Mouse (Mus musculus): Measurements from ENCODE around the gene Kctd15.

Gene Kctd15

GRCm38 (mm10) chr7:34620411-34620810 is 36.1 kb downstream of the Kctd15 start:
- no peak for DNase-seq (ENCODE audit: low spot score)

GRCm38 (mm10) chr7:34618141-34618890 is 38.2 kb downstream of the Kctd15 start:
- no peak for DNase-seq (ENCODE audit: low spot score)

DNA sequence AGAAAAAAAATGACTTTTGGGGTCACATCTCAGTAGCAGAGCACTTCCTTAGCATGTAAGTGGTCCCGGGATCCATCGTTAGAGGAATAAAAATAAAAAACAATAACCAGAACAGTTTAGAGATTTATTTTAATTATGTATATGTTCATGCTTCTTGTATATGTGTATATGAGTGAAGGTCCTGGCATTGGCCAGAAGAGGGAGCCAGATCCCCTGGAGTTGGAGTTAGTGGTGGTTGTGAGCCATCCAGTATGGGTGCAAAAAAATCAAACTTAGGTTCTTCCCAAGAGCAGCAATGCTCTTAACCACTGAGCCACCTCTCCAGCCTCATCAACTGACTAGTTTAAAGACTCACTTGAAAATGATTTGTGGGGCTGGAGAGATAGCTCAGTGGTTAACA is 40.3 kb downstream of the Kctd15 start:
- no peak for DNase-seq (ENCODE audit: low spot score)

- DNase-seq (ENCODE audit: low spot score) = no peak
Observed at GRCm38 (mm10) chr7:34610445-34610844, 46.1 kb downstream of the Kctd15 start.

DNA sequence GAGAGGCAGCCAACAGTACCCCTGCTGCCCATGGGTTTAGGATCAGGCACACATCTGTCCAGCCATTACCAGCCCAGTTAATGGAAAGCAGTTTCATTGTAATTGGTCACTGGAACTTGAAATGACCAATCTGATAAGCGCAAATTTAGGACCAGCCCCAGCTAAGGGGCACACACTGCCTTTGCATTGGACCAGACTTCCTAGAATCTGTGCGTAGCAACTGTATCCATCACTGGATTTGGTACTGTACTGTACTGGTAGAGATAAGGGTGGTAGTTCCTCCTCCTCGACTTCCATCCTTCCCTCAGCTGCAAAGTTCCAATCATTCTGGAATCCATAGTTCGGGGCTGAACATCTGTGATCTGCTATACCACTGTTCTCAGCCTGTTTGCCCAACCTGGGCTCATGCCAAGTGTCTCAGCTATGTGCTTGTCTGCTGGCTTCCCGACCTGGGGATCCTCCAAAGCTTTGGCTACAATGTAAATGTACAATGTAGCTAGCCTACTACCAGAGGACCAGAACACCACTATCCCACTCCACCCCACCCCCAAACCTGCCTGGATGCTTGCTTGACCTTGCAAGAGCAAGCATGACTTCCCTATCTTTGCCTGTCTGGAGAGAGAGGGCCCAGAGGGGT is 49.1 kb downstream of the Kctd15 start:
- no peak for DNase-seq (ENCODE audit: low spot score)

DNA sequence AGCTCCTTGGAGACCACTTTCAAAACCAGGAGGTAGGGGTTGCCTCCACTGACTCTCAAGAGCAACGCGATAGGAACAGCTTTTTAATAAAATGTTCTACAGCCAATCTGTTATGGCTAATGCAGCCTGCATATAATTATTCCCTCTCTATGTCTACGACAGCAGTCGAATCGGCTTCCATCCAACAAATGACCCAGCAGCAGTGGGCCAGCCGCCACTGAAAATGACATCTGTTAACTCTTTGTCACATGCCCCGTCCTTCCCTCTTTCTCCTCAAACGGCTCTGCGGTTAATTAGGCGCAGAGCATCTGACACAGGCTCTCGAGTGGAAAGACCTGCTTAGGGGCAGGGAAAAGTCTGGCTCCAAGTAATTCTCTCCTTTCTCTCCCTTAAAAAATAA is 49.8 kb downstream of the Kctd15 start:
- no peak for DNase-seq (ENCODE audit: low spot score)

GRCm38 (mm10) chr7:34606051-34606450 is 50.5 kb downstream of the Kctd15 start:
- no peak for DNase-seq (ENCODE audit: low spot score)

- DNase-seq (ENCODE audit: low spot score) = no peak
Observed at GRCm38 (mm10) chr7:34598576-34598975, 58.0 kb downstream of the Kctd15 start.

DNA sequence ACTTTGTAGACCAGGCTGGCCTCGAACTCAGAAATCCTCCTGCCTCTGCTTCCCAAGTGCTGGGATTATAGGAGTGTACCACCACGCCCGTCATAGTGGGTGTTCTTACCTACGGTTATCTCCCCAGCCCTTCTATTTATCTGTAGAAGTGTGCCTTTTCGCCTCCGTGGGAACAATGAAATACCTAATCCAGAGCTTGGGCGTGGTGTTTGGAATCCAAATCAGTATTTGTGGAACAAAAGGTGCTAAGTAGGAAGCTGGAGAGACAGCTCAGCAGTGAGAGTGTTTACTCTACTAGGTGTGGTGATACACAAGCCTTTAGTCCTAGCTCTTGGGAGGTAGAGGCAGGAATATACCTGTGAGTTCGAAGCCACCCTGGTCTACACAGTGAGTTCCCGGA is 58.5 kb downstream of the Kctd15 start:
- DNase-seq (ENCODE audit: low spot score) = no peak

DNA sequence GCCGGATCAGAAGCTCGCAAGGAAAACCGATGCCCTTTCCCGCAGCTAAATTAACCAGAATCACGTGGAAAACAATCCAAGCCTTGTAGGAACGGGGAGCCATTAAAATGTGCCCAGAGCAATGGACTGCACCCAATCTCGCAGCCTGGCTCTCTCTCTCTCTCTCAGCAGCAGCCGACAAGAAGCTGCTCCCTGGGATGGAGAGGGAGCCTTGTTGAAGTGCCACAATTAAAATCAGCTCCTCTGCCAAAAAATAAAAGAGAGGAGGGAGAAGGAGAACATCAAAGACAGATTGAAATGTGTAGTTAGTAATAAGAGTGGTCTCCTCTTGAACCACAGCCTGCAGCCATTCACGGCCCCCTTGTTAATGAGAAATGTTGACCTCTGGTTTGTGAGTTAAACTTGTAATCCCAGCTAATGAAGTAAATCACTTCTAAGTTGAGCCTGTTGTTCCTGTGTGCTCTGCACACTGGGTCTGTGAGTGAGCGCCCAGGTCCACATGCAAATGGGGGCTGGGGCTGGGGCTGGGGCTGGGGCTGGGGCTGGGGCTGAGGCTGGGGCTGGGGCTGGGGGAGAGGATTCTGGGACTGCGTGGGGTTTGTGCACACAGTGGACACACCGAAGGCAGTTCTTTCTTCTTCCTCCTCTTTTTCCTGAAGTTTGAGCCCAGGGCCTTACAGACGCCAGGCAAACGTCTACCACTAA is 59.8 kb downstream of the Kctd15 start:
- DNase-seq (ENCODE audit: low spot score) = no peak

- no peak for DNase-seq (ENCODE audit: low spot score)
Observed at GRCm38 (mm10) chr7:34595307-34595565, 61.3 kb downstream of the Kctd15 start.

DNA sequence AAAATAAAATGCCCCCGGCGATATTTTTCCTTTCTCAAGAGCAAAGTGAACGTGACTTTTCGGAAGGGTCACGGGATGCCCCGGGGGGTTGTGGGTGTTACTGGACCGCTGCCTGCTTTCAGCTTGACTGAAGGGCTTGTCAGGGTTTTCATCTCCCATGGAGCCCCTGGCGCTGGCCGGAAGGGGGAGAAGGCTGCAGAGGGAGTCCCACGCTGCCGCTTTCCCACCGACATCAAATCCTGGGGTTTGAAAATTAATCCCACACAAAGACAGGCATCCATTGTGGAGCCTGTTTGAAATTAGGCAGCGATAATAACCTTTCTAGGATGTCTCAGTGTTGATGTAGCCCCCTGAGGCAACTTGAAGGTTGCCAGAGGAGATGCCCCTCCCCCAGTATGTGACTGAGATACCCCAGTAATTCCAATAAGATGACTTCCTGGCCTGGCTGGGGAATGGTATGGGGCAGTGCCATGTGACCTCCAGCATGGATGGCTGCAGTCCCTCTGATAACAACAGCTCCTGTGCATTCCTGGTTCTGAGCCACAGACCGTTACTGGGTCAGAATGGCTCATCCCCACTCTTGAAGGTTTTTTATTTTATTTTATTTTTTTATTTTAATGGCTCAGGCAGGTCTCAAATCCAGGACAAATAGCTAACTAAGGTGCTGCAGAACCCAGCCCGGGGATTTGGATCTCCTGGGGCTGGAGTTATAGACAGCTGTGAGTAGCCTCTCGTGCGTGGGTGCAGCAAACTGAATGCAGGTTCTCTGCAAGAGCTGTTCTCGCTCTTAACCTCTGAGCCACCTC is 61.8 kb downstream of the Kctd15 start:
- DNase-seq (ENCODE audit: low spot score) = no peak

DNA sequence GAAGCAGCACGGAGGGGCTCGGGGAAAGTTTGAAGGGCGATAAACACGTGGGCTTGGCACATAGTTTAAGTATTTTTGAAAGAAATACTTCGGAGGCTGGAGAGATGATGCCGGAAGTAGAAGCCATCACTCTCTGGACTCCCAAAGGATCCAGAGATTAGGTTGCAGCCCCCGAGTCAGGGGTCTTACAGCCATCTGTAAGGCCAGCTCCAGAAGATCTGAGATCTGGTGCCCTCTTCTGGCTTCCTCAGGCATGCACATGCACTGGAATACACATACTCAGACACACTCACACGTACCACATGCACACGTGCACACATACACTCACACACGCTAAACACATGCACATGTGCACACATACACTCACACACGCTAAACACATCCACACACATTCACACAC is 65.8 kb downstream of the Kctd15 start:
- no peak for DNase-seq (ENCODE audit: low spot score)

Measured in layer of hippocampus, adult 9-10 months (tissue).